Mouse (Mus musculus): ENCODE results near the gene Gm13084. TPM values are rescaled to one million over a fixed set of nuclear protein-coding genes. Genes with fewer than 3 reads are reported as not detected.
"Not testable (repeated sequence)": the region's sequence is repeated elsewhere in the genome, so short reads cannot be mapped to it uniquely, and the experiment has no call there.

The Gm13084 gene
- polyA plus RNA-seq (2016; fragmentation: Nextera tagmentation; extraction: Ambion mirVana): not detected in 2 replicates

- H3K27ac ChIP-seq: no peak within 1 kb of the TSS
- no peaks in the 10 kb centered on the region for H3K27me3 ChIP-seq (ENCODE audit: poor library complexity, severe bottlenecking)
- 84% methylated on average over 2 of the region's 2 CpGs for WGBS
- H3K36me3 ChIP-seq (replicated peaks): no peaks in the 10 kb centered on the region
- H3K4me3 ChIP-seq: no peak within 1 kb of the TSS
- DNase-seq (ENCODE audit: extremely low spot score, low spot score): no peak
- peaks cover 58% of the 10 kb centered on the region for H3K9me3 ChIP-seq
- no peaks in the 10 kb centered on the region for H3K4me1 ChIP-seq
Observed at GRCm38 (mm10) chr4:143815993-143816392, at the start of gene Gm13084. Gene Gm13084 (minus strand): TSS chr4:143816093.

GRCm38 (mm10) chr4:143846197-143846596 is 30.3 kb upstream of the Gm13084 start, which contains the start of gene Gm13103:
Gene Gm13103 (plus strand): TSS chr4:143846497.
- DNase-seq (ENCODE audit: extremely low spot score, low spot score); H3K4me3 ChIP-seq; H3K27ac ChIP-seq: not testable (repeated sequence)

GRCm38 (mm10) chr4:143789052-143789451 is 26.8 kb downstream of the Gm13084 start, which contains the start of gene Gm13023:
Gene Gm13023 (plus strand): TSS chr4:143789352.
- not testable (repeated sequence) for H3K27ac ChIP-seq; H3K4me1 ChIP-seq; H3K4me3 ChIP-seq; H3K27me3 ChIP-seq (ENCODE audit: poor library complexity, severe bottlenecking); DNase-seq (ENCODE audit: extremely low spot score, low spot score); H3K36me3 ChIP-seq (replicated peaks)
- peaks cover 45% of the 10 kb centered on the region for H3K9me3 ChIP-seq
- 89% methylated on average over 3 of the region's 3 CpGs for WGBS

More at GRCm38 (mm10) chr4:143846197-143846596, 30.3 kb upstream of the Gm13084 start, which contains the start of gene Gm13103:
- H3K36me3 ChIP-seq (replicated peaks); H3K4me1 ChIP-seq; H3K27me3 ChIP-seq (ENCODE audit: poor library complexity, severe bottlenecking): not testable (repeated sequence)
- peaks cover 50% of the 10 kb centered on the region for H3K9me3 ChIP-seq

Other genes starting within 250 kb of the Gm13084 start
- gene Gm13083, start 201.1 kb downstream of the Gm13084 start, polyA plus RNA-seq (2016; fragmentation: Nextera tagmentation; extraction: Ambion mirVana): not detected in 2 replicates
- gene Gm13088, start 158.8 kb downstream of the Gm13084 start, polyA plus RNA-seq (2016; fragmentation: Nextera tagmentation; extraction: Ambion mirVana): not detected in 2 replicates
- gene Gm13089, start 113.4 kb downstream of the Gm13084 start, polyA plus RNA-seq (2016; fragmentation: Nextera tagmentation; extraction: Ambion mirVana): not detected in 2 replicates
- gene Gm13078, start 96.6 kb downstream of the Gm13084 start, polyA plus RNA-seq (2016; fragmentation: Nextera tagmentation; extraction: Ambion mirVana): not detected in 2 replicates
- not detected in 2 replicates for gene Gm13023, start 26.7 kb downstream of the Gm13084 start, polyA plus RNA-seq (2016; fragmentation: Nextera tagmentation; extraction: Ambion mirVana)
- not detected in 2 replicates for gene Gm13103, start 30.4 kb upstream of the Gm13084 start, polyA plus RNA-seq (2016; fragmentation: Nextera tagmentation; extraction: Ambion mirVana)
- not detected in 2 replicates for gene Pramef6, start 84.3 kb upstream of the Gm13084 start, polyA plus RNA-seq (2016; fragmentation: Nextera tagmentation; extraction: Ambion mirVana)
- not detected in 2 replicates for gene Pramef25, start 134.9 kb upstream of the Gm13084 start, polyA plus RNA-seq (2016; fragmentation: Nextera tagmentation; extraction: Ambion mirVana)
- not detected in 2 replicates for gene Gm13101, start 150.9 kb upstream of the Gm13084 start, polyA plus RNA-seq (2016; fragmentation: Nextera tagmentation; extraction: Ambion mirVana)
- not detected in 2 replicates for gene Pramef17, start 178.3 kb upstream of the Gm13084 start, polyA plus RNA-seq (2016; fragmentation: Nextera tagmentation; extraction: Ambion mirVana)
- gene Pramel4, start 243.0 kb upstream of the Gm13084 start, polyA plus RNA-seq (2016; fragmentation: Nextera tagmentation; extraction: Ambion mirVana): not detected in 2 replicates